ENCODE assay signal across 8 mouse cellular contexts in genomic region chr4:134768226-134768888, GRCm38 (mm10). TPM values are rescaled to one million over a fixed set of nuclear protein-coding genes. Genes with fewer than 3 reads are reported as not detected.
DNase-seq lines count a peak whose midpoint lies in the region; ATAC-seq and TF ChIP-seq lines count a peak whose summit lies in the region.

No protein-coding gene starts in this region.

- no peaks in the 10 kb centered on the region for H3K36me3 ChIP-seq in lung, embryonic 14.5 days (ENCODE audit: insufficient read depth)
- no peaks in the 10 kb centered on the region for H3K36me3 ChIP-seq in embryonic facial prominence, embryonic 12.5 days
- no peaks in the 10 kb centered on the region for H3K36me3 ChIP-seq in limb, embryonic 12.5 days
- no peaks in the 10 kb centered on the region for H3K36me3 ChIP-seq in stomach, embryonic 16.5 days (ENCODE audit: control insufficient read depth, insufficient read depth, low read length)

- ATAC-seq in lung, embryonic 14.5 days (ENCODE audit: insufficient read depth), result no peak; the same call in 1 of the 2 replicates
- ATAC-seq in embryonic facial prominence, embryonic 12.5 days (ENCODE audit: insufficient number of reproducible peaks, insufficient read depth, low FRiP score, low TSS enrichment), result no peak
- ATAC-seq in limb, embryonic 12.5 days (ENCODE audit: insufficient number of reproducible peaks, insufficient read depth, low FRiP score, low TSS enrichment, low read depth), result no peak
- ATAC-seq in stomach, embryonic 16.5 days (ENCODE audit: insufficient read depth, low FRiP score), result peak; percentile 22; the same call in 1 of the 2 replicates
- no peak for ATAC-seq in megakaryocyte progenitor cell, adult 5-6 weeks (replicated peaks; ENCODE audit: poor library complexity)

- no peak for DNase-seq in lung, embryonic 14.5 days
- no peak for DNase-seq in lung, postnatal 36 days
- peak; percentile 80 for DNase-seq in adrenal gland, adult 8-10 months
- no peak for DNase-seq in layer of hippocampus, adult 9-10 months (ENCODE audit: low spot score)

- peak overlapping the region; percentile 95 for H3K4me2 ChIP-seq in lung, embryonic 14.5 days
- peak overlapping the region; percentile 95 for H3K4me2 ChIP-seq in embryonic facial prominence, embryonic 12.5 days (replicated peaks)
- peak overlapping the region; percentile 95 for H3K4me2 ChIP-seq in limb, embryonic 12.5 days
- H3K4me2 ChIP-seq in stomach, embryonic 16.5 days (ENCODE audit: low read depth, low read length), result peak overlapping the region; percentile 69

- no peaks in the 10 kb centered on the region for H3K9me3 ChIP-seq in lung, embryonic 14.5 days (ENCODE audit: low read depth, low read length)
- H3K9me3 ChIP-seq in embryonic facial prominence, embryonic 12.5 days, result no peaks in the 10 kb centered on the region
- no peaks in the 10 kb centered on the region for H3K9me3 ChIP-seq in limb, embryonic 12.5 days
- no peaks in the 10 kb centered on the region for H3K9me3 ChIP-seq in stomach, embryonic 16.5 days (replicated peaks; ENCODE audit: control insufficient read depth, low read length)

- H3K27me3 ChIP-seq in lung, embryonic 14.5 days (ENCODE audit: insufficient read depth, low read length), result no peaks in the 10 kb centered on the region
- peaks cover 12% of the 10 kb centered on the region for H3K27me3 ChIP-seq in embryonic facial prominence, embryonic 12.5 days
- peaks cover 24% of the 10 kb centered on the region for H3K27me3 ChIP-seq in limb, embryonic 12.5 days
- H3K27me3 ChIP-seq in stomach, embryonic 16.5 days (ENCODE audit: control insufficient read depth, insufficient read depth, low read length), result no peaks in the 10 kb centered on the region

- peaks cover 26% of the 10 kb centered on the region for H3K4me1 ChIP-seq in lung, embryonic 14.5 days (ENCODE audit: insufficient read depth)
- H3K4me1 ChIP-seq in embryonic facial prominence, embryonic 12.5 days, result peaks cover 27% of the 10 kb centered on the region
- H3K4me1 ChIP-seq in limb, embryonic 12.5 days (replicated peaks), result peaks cover 32% of the 10 kb centered on the region
- peaks cover 35% of the 10 kb centered on the region for H3K4me1 ChIP-seq in stomach, embryonic 16.5 days (ENCODE audit: control insufficient read depth, insufficient read depth, low read length)

- peak overlapping the region; percentile 77 for H3K9ac ChIP-seq in lung, embryonic 14.5 days
- H3K9ac ChIP-seq in embryonic facial prominence, embryonic 12.5 days, result peak overlapping the region; percentile 83
- H3K9ac ChIP-seq in limb, embryonic 12.5 days (replicated peaks), result peak overlapping the region; percentile 90
- peak overlapping the region; percentile 93 for H3K9ac ChIP-seq in stomach, embryonic 16.5 days (ENCODE audit: low read length)

- TF ChIP-seq CTCF in lung, embryonic 14.5 days (IDR thresholded peaks at IDR 0.05; ENCODE audit: low read depth), result no peak

- no peak overlapping the region for H3K27ac ChIP-seq in lung, embryonic 14.5 days (ENCODE audit: low read depth)
- no peak overlapping the region for H3K27ac ChIP-seq in embryonic facial prominence, embryonic 12.5 days
- H3K27ac ChIP-seq in limb, embryonic 12.5 days, result no peak overlapping the region
- peak overlapping the region; percentile 63 for H3K27ac ChIP-seq in stomach, embryonic 16.5 days (ENCODE audit: low read length)

- WGBS in lung, embryonic 14.5 days, result 10% methylated on average over 21 of the region's 21 CpGs
- 9% methylated on average over 21 of the region's 21 CpGs for WGBS in embryonic facial prominence, embryonic 12.5 days
- 10% methylated on average over 21 of the region's 21 CpGs for WGBS in limb, embryonic 12.5 days
- 10% methylated on average over 21 of the region's 21 CpGs for WGBS in stomach, embryonic 16.5 days

- peak overlapping the region; percentile 74 for H3K4me3 ChIP-seq in lung, embryonic 14.5 days (ENCODE audit: low read depth, low read length)
- H3K4me3 ChIP-seq in embryonic facial prominence, embryonic 12.5 days, result peak overlapping the region; percentile 79
- H3K4me3 ChIP-seq in limb, embryonic 12.5 days (replicated peaks), result peak overlapping the region; percentile 86
- H3K4me3 ChIP-seq in stomach, embryonic 16.5 days (replicated peaks; ENCODE audit: low read length), result peak overlapping the region; percentile 76

RNA-seq across cellular contexts. Expression of gene Ldlrap1, which starts 0.5 kb away (rescaled TPM):
- polyA plus RNA-seq in lung, embryonic 14.5 days (2014; fragmentation: Nextera tagmentation; extraction: Ambion mirVana), result 21.2 and 22.2 TPM in 2 replicates
- 10 to 100 TPM; 46.7 to 49.4 (median 48.4) TPM for total RNA-seq in adrenal gland, adult 8-10 months (2022)
- 21.8 and 23.2 TPM in 2 replicates for polyA plus RNA-seq in embryonic facial prominence, embryonic 12.5 days (2016; fragmentation: Nextera tagmentation; extraction: Ambion mirVana)
- polyA plus RNA-seq in limb, embryonic 12.5 days (2016; fragmentation: Nextera tagmentation; extraction: Ambion mirVana), result 21.7 and 23.3 TPM in 2 replicates
- 25.6 and 26.7 TPM in 2 replicates for polyA plus RNA-seq in stomach, embryonic 16.5 days (2015; fragmentation: Nextera tagmentation; extraction: Ambion mirVana)
- total RNA-seq in megakaryocyte progenitor cell, adult 5-6 weeks (2015), result 13.7 and 26.0 TPM in 2 replicates
- 13.3 and 14.7 TPM in 2 replicates for total RNA-seq in megakaryocyte progenitor cell, adult 5-6 weeks (2017)
